Mouse (Mus musculus) brain, embryonic 14.5 days (tissue): ENCODE measurements around the gene Pim2.

Source experiments
- CTCF ChIP-seq: fragments of 200-500 bp; IDR thresholded peaks from 2 replicates; pipeline ENCODE4 v1.5.1; 2012; ENCODE audit warnings: inconsistent platforms, mild to moderate bottlenecking, moderate library complexity, borderline replicate concordance; ENCODE audit not compliant: insufficient read depth, insufficient read length; ENCODE audit errors: extremely low read depth
- POLR2A ChIP-seq: fragments of 200-500 bp; IDR thresholded peaks from 2 replicates; pipeline ENCODE4 v1.6.1; 2012; ENCODE audit warnings: mild to moderate bottlenecking, inconsistent platforms, borderline replicate concordance; ENCODE audit not compliant: poor library complexity, insufficient read depth, insufficient read length, severe bottlenecking; ENCODE audit errors: extremely low read depth

GRCm38 (mm10) chrX:7865786-7866185 lies 12.3 kb upstream of the Pim2 start:
- TF ChIP-seq POLR2A (no peak), CTCF (no peak)
